Mouse (Mus musculus): ENCODE measurements around the gene Fam114a2.

DNA sequence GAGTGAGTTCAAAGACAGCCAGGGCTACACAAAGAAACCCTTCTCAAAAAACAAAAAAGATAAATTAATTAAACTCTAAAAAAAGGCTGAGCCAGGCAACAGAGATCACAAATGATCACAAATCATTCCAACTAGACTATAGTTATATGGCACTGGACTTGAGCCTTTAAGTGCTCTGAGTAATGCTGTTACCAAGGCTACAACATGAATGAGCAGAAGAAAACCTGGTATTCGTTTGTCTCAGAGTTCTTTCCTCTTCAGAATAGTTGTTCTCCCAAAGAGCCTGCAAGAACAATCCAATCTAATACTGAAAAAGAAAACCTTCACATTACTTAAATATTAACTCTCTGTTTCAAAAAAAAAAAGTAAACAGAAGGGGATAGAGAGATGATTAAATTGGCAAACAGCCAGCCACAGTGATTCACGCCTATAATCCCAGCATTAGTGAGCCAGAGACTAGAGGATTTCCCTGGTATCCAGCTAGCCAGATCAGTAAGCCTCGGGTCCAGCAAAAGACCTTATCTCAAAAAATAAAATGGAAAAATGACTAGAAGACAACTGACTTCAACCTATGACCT is 21.9 kb downstream of the Fam114a2 start:
- TF ChIP-seq CTCF (conservative IDR thresholded peaks at IDR 0.05; ENCODE audit: low read length), result no peak
- TF ChIP-seq POU5F1 (IDR thresholded peaks at IDR 0.05; ENCODE audit: borderline replicate concordance, low read length), result no peak
